Comparison of ENCODE assay signal across 13 mouse cellular contexts in genomic region chr6:72880913-72881618, GRCm38 (mm10). TPM values are rescaled to one million over a fixed set of nuclear protein-coding genes. Genes with fewer than 3 reads are reported as not detected.
DNase-seq lines count a peak whose midpoint lies in the region; ATAC-seq and TF ChIP-seq lines count a peak whose summit lies in the region.
"Had no signal": no experiment of that assay in that cellular context is flagged by ENCODE, and none has a peak within 500 bp of the region (broad histone marks: within the 10 kb centered on the region; RNA-seq: fewer than 3 reads in every experiment).

No protein-coding gene starts in this region.

- H3K4me2 ChIP-seq in heart, embryonic 13.5 days, result peak overlapping the region; percentile 22; the same call in 1 of the 2 replicates
- H3K4me2 ChIP-seq: limb, embryonic 15.5 days; neural tube, embryonic 12.5 days had no signal

- H3K27me3 ChIP-seq in heart, embryonic 13.5 days (replicated peaks), result no peaks in the 10 kb centered on the region
- no peaks in the 10 kb centered on the region for H3K27me3 ChIP-seq in E14TG2a.4 (ENCODE audit: insufficient read depth, low read length)
- H3K27me3 ChIP-seq: limb, embryonic 15.5 days; neural tube, embryonic 12.5 days had no signal

- H3K9me3 ChIP-seq in heart, embryonic 13.5 days, result no peaks in the 10 kb centered on the region
- H3K9me3 ChIP-seq in E14TG2a.4 (ENCODE audit: low read length), result no peaks in the 10 kb centered on the region
- H3K9me3 ChIP-seq: limb, embryonic 15.5 days; neural tube, embryonic 12.5 days had no signal

- no peak for ATAC-seq in heart, embryonic 13.5 days (ENCODE audit: extremely low read depth, insufficient number of reproducible peaks, low FRiP score, low TSS enrichment)
- peak; percentile 83 for ATAC-seq in granulocyte monocyte progenitor cell, adult 5-6 weeks (replicated peaks; ENCODE audit: poor library complexity, severe bottlenecking)
- peak; percentile 93 for ATAC-seq in megakaryocyte-erythroid progenitor cell, adult 5-6 weeks (replicated peaks; ENCODE audit: low FRiP score, low TSS enrichment, poor library complexity, severe bottlenecking)
- ATAC-seq: forebrain, embryonic 16.5 days had no signal

- H3K4me1 ChIP-seq in heart, embryonic 13.5 days, result peaks cover 61% of the 10 kb centered on the region
- peaks cover 75% of the 10 kb centered on the region for H3K4me1 ChIP-seq in E14TG2a.4 (replicated peaks; ENCODE audit: low read depth, low read length)

- 0 out of 2 replicates have a peak overlapping the region, but pooled peaks have one; percentile 42 for H3K27ac ChIP-seq in heart, embryonic 13.5 days (replicated peaks)
- H3K27ac ChIP-seq: kidney, postnatal 0 days; limb, embryonic 15.5 days; neural tube, embryonic 12.5 days had no signal

- no peak overlapping the region for H3K4me3 ChIP-seq in heart, embryonic 13.5 days
- H3K4me3 ChIP-seq in E14TG2a.4 (replicated peaks; ENCODE audit: low read length), result peak overlapping the region; percentile 48
- H3K4me3 ChIP-seq: limb, embryonic 15.5 days; neural tube, embryonic 12.5 days had no signal

- DNase-seq in heart, postnatal 36 days, result no peak
- no peak for DNase-seq in frontal cortex, adult 2 months (ENCODE audit: extremely low spot score in 1 of 2, low spot score in 1 of 2)
- no peak for DNase-seq in frontal cortex, postnatal 10 days (ENCODE audit: low spot score in 2 of 2)
- DNase-seq in kidney, adult 11 months, result no peak
- DNase-seq: cerebellum, adult 2 months had no signal

- peaks cover 7% of the 10 kb centered on the region; the same call in 1 of the 2 replicates for H3K36me3 ChIP-seq in heart, embryonic 13.5 days
- H3K36me3 ChIP-seq in E14TG2a.4 (ENCODE audit: insufficient read depth, low read length), result peaks cover 28% of the 10 kb centered on the region; the same call in 1 of the 2 replicates
- H3K36me3 ChIP-seq: limb, embryonic 15.5 days; neural tube, embryonic 12.5 days had no signal

- intact Hi-C loops in heart, postnatal 36 days (cut with DNase I), result loop anchor here (2.0 kb wide), 1 partner anchor 16 kb away; no protein-coding TSS in a partner anchor

- WGBS in heart, embryonic 13.5 days, result 69% methylated on average over 9 of the region's 9 CpGs

- no peak for TF ChIP-seq CTCF in E14TG2a.4 (conservative IDR thresholded peaks at IDR 0.05; ENCODE audit: low read length)

- no peak overlapping the region for H3K9ac ChIP-seq in heart, embryonic 13.5 days
- H3K9ac ChIP-seq: limb, embryonic 15.5 days; neural tube, embryonic 12.5 days had no signal

RNA-seq across cellular contexts. Expression of gene Kcmf1, which starts 18.7 kb away (rescaled TPM):
- polyA plus RNA-seq in heart, embryonic 13.5 days (2015; fragmentation: Nextera tagmentation; extraction: Ambion mirVana), result 27.1 and 30.4 TPM in 2 replicates
- 100 to 1,000 TPM; 104 to 110 TPM for total RNA-seq in heart, postnatal 36 days (2021)
- total RNA-seq in granulocyte monocyte progenitor cell, adult 5-6 weeks (2014; fragmentation: Nextera tagmentation), result 46.3 TPM in 2 replicates
- 101 and 122 TPM in 2 replicates for total RNA-seq in granulocyte monocyte progenitor cell, adult 5-6 weeks (2017)
- 46.9 and 63.7 TPM in 2 replicates for total RNA-seq in megakaryocyte-erythroid progenitor cell, adult 5-6 weeks (2014; fragmentation: Nextera tagmentation)
- total RNA-seq in megakaryocyte-erythroid progenitor cell, adult 5-6 weeks (2017), result 77.1 and 105 TPM in 2 replicates
- 73.0 and 89.1 TPM in 2 replicates for polyA plus RNA-seq in frontal cortex, adult 2 months (2012; rRNA removed)
